ENCODE assay signal across 9 mouse cellular contexts in genomic region chr3:102995233-102995604, GRCm38 (mm10). TPM values are rescaled to one million over a fixed set of nuclear protein-coding genes. Genes with fewer than 3 reads are reported as not detected.
DNase-seq lines count a peak whose midpoint lies in the region; ATAC-seq and TF ChIP-seq lines count a peak whose summit lies in the region.
"Had no signal": no experiment of that assay in that cellular context is flagged by ENCODE, and none has a peak within 500 bp of the region (broad histone marks: within the 10 kb centered on the region; RNA-seq: fewer than 3 reads in every experiment).

No protein-coding gene starts in this region.

- no peak for TF ChIP-seq POLR2A in myocyte (IDR thresholded peaks at IDR 0.05; ENCODE audit: insufficient read length, low read depth)

- WGBS in kidney, embryonic 16.5 days = 48% methylated on average over 7 of the region's 7 CpGs
- 52% methylated on average over 7 of the region's 7 CpGs for WGBS in embryonic facial prominence, embryonic 12.5 days
- WGBS in intestine, embryonic 14.5 days = 46% methylated on average over 7 of the region's 7 CpGs

- H3K36me3 ChIP-seq in kidney, embryonic 16.5 days (ENCODE audit: insufficient read depth, low read length) = peaks cover 18% of the 10 kb centered on the region
- peaks cover 20% of the 10 kb centered on the region for H3K36me3 ChIP-seq in embryonic facial prominence, embryonic 12.5 days
- peaks cover 20% of the 10 kb centered on the region for H3K36me3 ChIP-seq in intestine, embryonic 14.5 days (ENCODE audit: control insufficient read depth, insufficient read depth, low read length)
- H3K36me3 ChIP-seq in myocyte (ENCODE audit: control insufficient read depth, insufficient read depth) = peaks cover 18% of the 10 kb centered on the region

- H3K27me3 ChIP-seq in kidney, embryonic 16.5 days (ENCODE audit: insufficient read depth, low read length) = no peaks in the 10 kb centered on the region
- H3K27me3 ChIP-seq in embryonic facial prominence, embryonic 12.5 days = no peaks in the 10 kb centered on the region
- H3K27me3 ChIP-seq in intestine, embryonic 14.5 days (replicated peaks; ENCODE audit: control insufficient read depth, insufficient read depth, low read length) = no peaks in the 10 kb centered on the region
- H3K27me3 ChIP-seq in myocyte (ENCODE audit: control insufficient read depth, insufficient read depth, insufficient read length) = no peaks in the 10 kb centered on the region

- H3ac ChIP-seq in myocyte (ENCODE audit: control insufficient read depth, insufficient read length) = peak overlapping the region; percentile 63

- no peak for DNase-seq in kidney, adult 9 months
- DNase-seq in intestine, embryonic 14.5 days (ENCODE audit: low spot score) = no peak
- no peak for DNase-seq in layer of hippocampus, postnatal 14 days (ENCODE audit: low spot score in 2 of 2)
- no peak for DNase-seq in adrenal gland, postnatal 25 days
- DNase-seq in lung, postnatal 36 days = no peak

- peaks cover 15% of the 10 kb centered on the region for H3K79me2 ChIP-seq in myocyte (ENCODE audit: control insufficient read depth, insufficient read depth)

- peak overlapping the region; percentile 72 for H3K4me2 ChIP-seq in kidney, embryonic 16.5 days (replicated peaks; ENCODE audit: low read depth, low read length)
- peak overlapping the region; percentile 54 for H3K4me2 ChIP-seq in embryonic facial prominence, embryonic 12.5 days (replicated peaks)
- peak overlapping the region; percentile 66 for H3K4me2 ChIP-seq in intestine, embryonic 14.5 days (ENCODE audit: low read length)
- H3K4me2 ChIP-seq in myocyte (ENCODE audit: low read depth) = peak overlapping the region; percentile 95

- peaks cover under 1% of the 10 kb centered on the region; the same call in 1 of the 2 replicates for H3K9me3 ChIP-seq in kidney, embryonic 16.5 days (ENCODE audit: low read length)
- H3K9me3 ChIP-seq in embryonic facial prominence, embryonic 12.5 days = 0 out of 2 replicates have a peak, but pooled peaks cover 7% of the 10 kb centered on the region
- no peaks in the 10 kb centered on the region for H3K9me3 ChIP-seq in intestine, embryonic 14.5 days (ENCODE audit: control insufficient read depth, low read length)

- ATAC-seq in kidney, embryonic 16.5 days (ENCODE audit: low FRiP score, low TSS enrichment) = no peak
- no peak for ATAC-seq in embryonic facial prominence, embryonic 12.5 days (ENCODE audit: insufficient number of reproducible peaks, insufficient read depth, low FRiP score, low TSS enrichment)
- no peak for ATAC-seq in intestine, embryonic 14.5 days (replicated peaks; ENCODE audit: low FRiP score, low TSS enrichment, low read depth)

- peak overlapping the region; percentile 91 for H3K9ac ChIP-seq in kidney, embryonic 16.5 days (replicated peaks; ENCODE audit: low read length)
- peak overlapping the region; percentile 84; the same call in 1 of the 2 replicates for H3K9ac ChIP-seq in embryonic facial prominence, embryonic 12.5 days
- H3K9ac ChIP-seq in intestine, embryonic 14.5 days (ENCODE audit: low read length) = 0 out of 2 replicates have a peak overlapping the region, but pooled peaks have one; percentile 8

- peak overlapping the region; percentile 96 for H3K27ac ChIP-seq in kidney, embryonic 16.5 days (ENCODE audit: low read length)
- H3K27ac ChIP-seq in embryonic facial prominence, embryonic 12.5 days = peak overlapping the region; percentile 91; the same call in 1 of the 2 replicates
- H3K27ac ChIP-seq in intestine, embryonic 14.5 days (ENCODE audit: low read depth) = peak overlapping the region; percentile 90; the same call in 1 of the 2 replicates

- H3K4me1 ChIP-seq in kidney, embryonic 16.5 days (ENCODE audit: insufficient read depth, low read length) = peaks cover 21% of the 10 kb centered on the region
- H3K4me1 ChIP-seq in embryonic facial prominence, embryonic 12.5 days = peaks cover 4% of the 10 kb centered on the region
- H3K4me1 ChIP-seq in intestine, embryonic 14.5 days (replicated peaks; ENCODE audit: control insufficient read depth, insufficient read depth, low read length) = peaks cover 4% of the 10 kb centered on the region; the same call in 1 of the 2 replicates

- H3K4me3 ChIP-seq in kidney, embryonic 16.5 days (ENCODE audit: low read length) = peak overlapping the region; percentile 81
- peak overlapping the region; percentile 74 for H3K4me3 ChIP-seq in embryonic facial prominence, embryonic 12.5 days
- H3K4me3 ChIP-seq in intestine, embryonic 14.5 days (ENCODE audit: low read depth, low read length) = peak overlapping the region; percentile 76
- peak overlapping the region; percentile 45 for H3K4me3 ChIP-seq in myocyte

TF ChIP-seq in myocyte, 11 proteins besides CTCF, POLR2A, EP300 and RAD21:
- TF ChIP-seq TCF12 (IDR thresholded peaks at IDR 0.05; ENCODE audit: insufficient read depth, poor library complexity, severe bottlenecking) = no peak
- no peak for TF ChIP-seq POLR2AphosphoS2 (IDR thresholded peaks at IDR 0.05; ENCODE audit: insufficient read length, low read depth)
- TF ChIP-seq USF1 (IDR thresholded peaks at IDR 0.05; ENCODE audit: low read depth) = no peak
- TF ChIP-seq REST (IDR thresholded peaks at IDR 0.05; ENCODE audit: insufficient read depth, insufficient read length) = no peak
- no peak for TF ChIP-seq MAX (IDR thresholded peaks at IDR 0.05; ENCODE audit: low read depth)
- no peak for TF ChIP-seq E2F4 (IDR thresholded peaks at IDR 0.05; ENCODE audit: insufficient read depth)
- TF ChIP-seq MYOG (IDR thresholded peaks at IDR 0.05; ENCODE audit: control insufficient read depth in 1 of 3, insufficient read depth in 1 of 3, insufficient read length in 2 of 3, low read depth in 2 of 3) = no peak
- TF ChIP-seq CEBPB (IDR thresholded peaks at IDR 0.05; ENCODE audit: insufficient read depth, poor library complexity, severe bottlenecking) = no peak

RNA-seq across cellular contexts. Expression of gene Sike1, which starts 0.3 kb away (rescaled TPM):
- 53.5 and 60.1 TPM in 2 replicates for polyA plus RNA-seq in kidney, embryonic 16.5 days (2015; fragmentation: Nextera tagmentation; extraction: Ambion mirVana)
- 53.3 and 58.7 TPM in 2 replicates for polyA plus RNA-seq in embryonic facial prominence, embryonic 12.5 days (2016; fragmentation: Nextera tagmentation; extraction: Ambion mirVana)
- 54.3 and 61.3 TPM in 2 replicates for polyA plus RNA-seq in intestine, embryonic 14.5 days (2014; fragmentation: Nextera tagmentation; extraction: Ambion mirVana)
- polyA plus RNA-seq in myocyte (2012; fragmentation: generic; extraction: Trizol) = 27.0 TPM
- total RNA-seq in layer of hippocampus, postnatal 14 days (2021) = 10 to 100 TPM; 77.9 to 93.2 TPM
- 66.1 and 80.1 TPM in 2 replicates for total RNA-seq in adrenal gland, postnatal 25 days (2021)

RNA-seq across cellular contexts. Expression of gene Csde1, which starts 25.0 kb away (rescaled TPM):
- polyA plus RNA-seq in kidney, embryonic 16.5 days (2015; fragmentation: Nextera tagmentation; extraction: Ambion mirVana) = 349 and 364 TPM in 2 replicates
- polyA plus RNA-seq in embryonic facial prominence, embryonic 12.5 days (2016; fragmentation: Nextera tagmentation; extraction: Ambion mirVana) = 422 and 461 TPM in 2 replicates
- polyA plus RNA-seq in intestine, embryonic 14.5 days (2014; fragmentation: Nextera tagmentation; extraction: Ambion mirVana) = 378 and 381 TPM in 2 replicates
- 112 TPM for polyA plus RNA-seq in myocyte (2012; fragmentation: generic; extraction: Trizol)
- 100 to 1,000 TPM; 252 to 270 TPM for total RNA-seq in layer of hippocampus, postnatal 14 days (2021)
- 371 and 419 TPM in 2 replicates for total RNA-seq in adrenal gland, postnatal 25 days (2021)

RNA-seq across cellular contexts. Expression of gene Nr1h5, which starts 31.3 kb away (rescaled TPM):
- polyA plus RNA-seq in kidney, embryonic 16.5 days (2015; fragmentation: Nextera tagmentation; extraction: Ambion mirVana) = 0.07 and 0.12 TPM in 2 replicates
- polyA plus RNA-seq in embryonic facial prominence, embryonic 12.5 days (2016; fragmentation: Nextera tagmentation; extraction: Ambion mirVana) = 0.14 TPM in 1 of 2 replicates, not detected in the other
- polyA plus RNA-seq in intestine, embryonic 14.5 days (2014; fragmentation: Nextera tagmentation; extraction: Ambion mirVana) = not detected in 2 replicates
- polyA plus RNA-seq in myocyte (2012; fragmentation: generic; extraction: Trizol) = 0.17 TPM
- total RNA-seq in layer of hippocampus, postnatal 14 days (2021) = not detected
- total RNA-seq in adrenal gland, postnatal 25 days (2021) = not detected in 2 replicates
- total RNA-seq: neutrophil, adult 5-6 weeks had no signal

RNA-seq across cellular contexts. Expression of gene Sycp1, which starts 59.3 kb away (rescaled TPM):
- 0.28 TPM in 1 of 2 replicates, not detected in the other for polyA plus RNA-seq in kidney, embryonic 16.5 days (2015; fragmentation: Nextera tagmentation; extraction: Ambion mirVana)
- polyA plus RNA-seq in embryonic facial prominence, embryonic 12.5 days (2016; fragmentation: Nextera tagmentation; extraction: Ambion mirVana) = not detected in 2 replicates
- polyA plus RNA-seq in intestine, embryonic 14.5 days (2014; fragmentation: Nextera tagmentation; extraction: Ambion mirVana) = not detected in 2 replicates
- polyA plus RNA-seq in myocyte (2012; fragmentation: generic; extraction: Trizol) = 0.17 TPM
- not detected for total RNA-seq in layer of hippocampus, postnatal 14 days (2021)
- total RNA-seq in adrenal gland, postnatal 25 days (2021) = not detected in 2 replicates
- total RNA-seq: neutrophil, adult 5-6 weeks had no signal

Comparison
In these comparisons a context has a peak if more than half of its experiments do, and no peak if none do; other contexts are left out.
1. H3K9ac ChIP-seq: peak in every context shown above with its lines; median percentile 91 in kidney, embryonic 16.5 days; 84 in embryonic facial prominence, embryonic 12.5 days; 8 in intestine, embryonic 14.5 days.